Mouse (Mus musculus) liver, postnatal 0 days (tissue): ENCODE data around the gene Hsd3b4.
"Not testable (repeated sequence)": the region's sequence is repeated elsewhere in the genome, so short reads cannot be mapped to it uniquely, and the experiment has no call there.

Experiments used
- CTCF ChIP-seq: sonication (generic); IDR thresholded peaks from 2 replicates; pipeline ENCODE4 v1.5.1; 2016; ENCODE audit warnings: antibody characterized with exemption, low read depth
- EP300 ChIP-seq: IDR thresholded peaks from 2 replicates; pipeline ENCODE4 v1.6.1; 2016; ENCODE audit warnings: antibody characterized with exemption, low read depth, mild to moderate bottlenecking

DNA sequence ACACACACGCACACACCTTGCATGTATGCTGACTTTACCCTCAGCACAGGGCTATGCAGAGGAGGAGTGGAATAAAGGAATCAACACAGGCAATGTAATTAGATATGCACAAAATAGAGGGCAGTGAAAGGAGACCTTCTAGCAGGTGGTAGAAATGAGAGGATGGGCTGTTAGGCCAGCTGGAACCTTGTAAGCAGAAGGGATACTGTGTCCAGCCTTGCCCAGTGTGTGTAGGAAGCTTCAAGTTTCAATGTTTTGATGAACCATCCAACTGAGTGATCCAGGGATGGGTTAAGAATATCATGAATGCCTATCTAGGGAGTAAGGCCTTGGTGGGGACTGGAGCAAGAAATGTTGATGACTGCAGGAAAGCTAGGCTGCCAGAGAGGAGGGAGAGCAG, 38.2 kb upstream of the Hsd3b4 start:
- TF ChIP-seq CTCF, EP300: not testable (repeated sequence)
